Mouse (Mus musculus): ENCODE results near the gene C130050O18Rik. TPM values are rescaled to one million over a fixed set of nuclear protein-coding genes. Genes with fewer than 3 reads are reported as not detected.

The C130050O18Rik gene
- polyA plus RNA-seq, 1 experiment from 2014 or later: 0.29 TPM

DNA sequence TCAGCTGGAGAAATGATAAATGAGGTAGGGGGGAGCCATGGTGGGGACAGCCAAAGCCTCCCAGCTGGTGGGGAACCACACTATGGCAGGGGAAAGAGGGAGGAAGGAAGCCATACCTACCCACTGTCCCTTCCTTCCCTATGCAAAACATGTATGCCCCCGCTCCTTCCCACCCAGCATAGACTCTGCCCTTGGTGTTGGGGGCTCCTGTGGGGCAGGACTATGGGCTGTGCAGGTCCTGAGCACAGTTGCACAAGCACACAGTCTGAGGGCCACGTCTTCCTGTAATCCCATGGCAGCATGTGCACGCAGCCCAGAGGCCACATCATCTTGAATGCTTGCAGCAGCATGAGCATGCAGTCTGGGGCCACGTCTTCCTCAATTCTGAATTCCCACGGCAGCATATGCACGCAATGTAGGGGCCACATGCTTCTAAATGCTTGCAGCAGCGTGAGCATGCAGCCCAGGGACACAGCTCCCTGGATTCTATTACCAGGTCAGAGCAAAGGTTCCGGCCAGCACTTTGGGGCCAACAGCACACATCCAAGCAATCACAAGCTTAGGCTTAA, 1.3 kb upstream of the C130050O18Rik start:
- 94% methylated on average over 8 of the region's 8 CpGs for WGBS
- H3K9me3 ChIP-seq (ENCODE audit: control insufficient read depth, low read length): no peaks in the 10 kb centered on the region
- DNase-seq (ENCODE audit: low spot score, missing footprints) (no peak), ATAC-seq (ENCODE audit: low FRiP score) (no peak)
- no peaks in the 10 kb centered on the region for H3K27me3 ChIP-seq (ENCODE audit: control insufficient read depth, insufficient read depth, low read length)
- no peaks in the 10 kb centered on the region for H3K4me1 ChIP-seq (ENCODE audit: control insufficient read depth, insufficient read depth, low read length)
- no peak overlapping the region for H3K9ac ChIP-seq (ENCODE audit: low read length)
- no peak overlapping the region for H3K4me2 ChIP-seq
- no peaks in the 10 kb centered on the region for H3K36me3 ChIP-seq (ENCODE audit: control insufficient read depth, insufficient read depth, low read length)
- H3K27ac ChIP-seq (ENCODE audit: low read depth, low read length): no peak overlapping the region
- no peak overlapping the region for H3K4me3 ChIP-seq (ENCODE audit: low read depth, low read length)

DNA sequence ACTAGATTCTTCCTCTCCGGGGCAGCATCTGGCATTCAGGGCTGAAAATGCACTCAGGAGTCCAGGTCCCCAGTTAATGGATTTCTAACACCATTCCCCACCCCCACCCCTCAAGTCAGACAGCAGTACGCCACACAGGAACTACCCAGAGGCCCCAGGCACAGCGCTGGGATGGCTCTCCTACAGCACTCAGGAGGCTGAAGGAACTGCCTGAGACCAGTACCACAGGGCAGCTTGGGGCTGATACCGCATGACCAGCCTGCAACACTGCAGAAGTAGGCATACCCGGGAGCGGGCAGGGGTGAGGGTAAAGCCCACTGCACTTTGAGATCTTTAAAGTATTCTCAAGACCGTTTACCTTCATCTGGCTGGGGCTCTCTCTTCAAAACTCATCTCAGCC, 398 bp downstream of the C130050O18Rik start:
- ATAC-seq (ENCODE audit: low FRiP score): no peak
- no peak overlapping the region for H3K4me2 ChIP-seq
- no peaks in the 10 kb centered on the region for H3K9me3 ChIP-seq (ENCODE audit: control insufficient read depth, low read length)
- no peak overlapping the region for H3K27ac ChIP-seq (ENCODE audit: low read depth, low read length)
- H3K36me3 ChIP-seq (ENCODE audit: control insufficient read depth, insufficient read depth, low read length): no peaks in the 10 kb centered on the region
- no peaks in the 10 kb centered on the region for H3K27me3 ChIP-seq (ENCODE audit: control insufficient read depth, insufficient read depth, low read length)
- 80% methylated on average over 7 of the region's 7 CpGs for WGBS
- H3K9ac ChIP-seq (ENCODE audit: low read length): no peak overlapping the region
- no peaks in the 10 kb centered on the region for H3K4me1 ChIP-seq (ENCODE audit: control insufficient read depth, insufficient read depth, low read length)
- no peak overlapping the region for H3K4me3 ChIP-seq (ENCODE audit: low read depth, low read length)
- DNase-seq (ENCODE audit: low spot score, missing footprints): no peak

DNA sequence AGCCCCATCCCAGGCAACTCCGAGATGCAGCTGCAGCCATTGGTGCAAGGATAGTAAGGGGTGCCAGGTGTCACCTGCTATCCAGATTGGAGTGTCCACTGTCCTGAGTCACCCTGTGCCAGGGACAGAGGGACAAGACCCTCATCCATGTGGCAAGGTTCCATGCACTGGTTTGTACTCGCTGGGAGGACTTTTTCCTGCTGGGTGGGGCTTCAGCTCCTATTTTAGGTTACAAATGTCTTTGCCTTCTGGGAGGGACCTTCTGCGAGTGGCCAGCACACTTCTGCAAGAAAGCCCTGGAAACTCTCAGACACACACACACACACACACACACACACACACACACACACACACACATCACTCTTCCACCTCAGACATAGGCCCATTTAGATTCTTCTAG, 873 bp downstream of the C130050O18Rik start:
- H3K27ac ChIP-seq (ENCODE audit: low read depth, low read length): no peak overlapping the region

DNA sequence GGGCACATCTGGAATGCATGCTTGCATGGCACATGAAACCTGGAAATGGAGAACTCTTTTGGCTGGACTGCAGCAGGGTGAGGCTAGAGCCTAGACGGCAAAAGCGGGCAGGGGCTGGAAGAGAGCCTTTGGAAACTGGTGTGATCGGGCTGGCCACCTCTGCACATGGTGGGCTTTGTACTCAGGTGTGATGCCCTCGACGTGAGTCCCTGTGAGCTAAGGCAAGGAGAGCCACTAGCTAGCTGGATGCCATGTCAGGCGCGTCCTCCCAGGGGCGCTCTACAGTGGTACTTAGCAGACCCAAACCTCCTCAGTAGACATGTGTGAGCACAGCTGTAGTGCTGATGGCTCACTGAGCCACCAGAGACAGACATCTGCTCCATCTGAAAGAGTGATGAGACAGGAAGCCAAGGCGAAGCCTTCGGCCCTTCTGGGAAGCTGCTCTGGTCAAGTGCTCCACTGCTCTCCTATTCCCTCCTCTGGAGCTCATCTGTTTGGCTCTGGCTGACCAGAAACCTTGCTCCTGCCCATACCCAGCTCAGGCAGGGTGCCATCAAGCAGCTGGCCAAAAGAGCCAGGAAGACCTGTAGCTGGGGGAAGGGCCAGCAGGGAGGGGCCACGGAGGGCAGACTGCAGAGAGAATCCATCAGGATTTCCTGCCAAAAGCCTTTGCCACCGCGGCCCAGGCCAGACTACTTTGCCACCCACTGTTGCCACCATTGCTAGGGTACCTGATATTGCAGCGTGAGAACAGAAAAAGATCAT, 2.2 kb downstream of the C130050O18Rik start:
- DNase-seq (ENCODE audit: low spot score, missing footprints): no peak
- ATAC-seq (ENCODE audit: low FRiP score): no peak
- 88% methylated on average over 14 of the region's 14 CpGs for WGBS
- Histone ChIP-seq H3K27ac (ENCODE audit: low read depth, low read length) (no peak overlapping the region), H3K9ac (ENCODE audit: low read length) (no peak overlapping the region), H3K4me2 (no peak overlapping the region), H3K4me3 (ENCODE audit: low read depth, low read length) (no peak overlapping the region), H3K4me1 (ENCODE audit: control insufficient read depth, insufficient read depth, low read length) (no peaks in the 10 kb centered on the region), H3K9me3 (ENCODE audit: control insufficient read depth, low read length) (no peaks in the 10 kb centered on the region), H3K27me3 (ENCODE audit: control insufficient read depth, insufficient read depth, low read length) (no peaks in the 10 kb centered on the region), H3K36me3 (ENCODE audit: control insufficient read depth, insufficient read depth, low read length) (no peaks in the 10 kb centered on the region)

More for the DNA sequence above, 873 bp downstream of the C130050O18Rik start:
- 90% methylated on average over 3 of the region's 3 CpGs for WGBS
- Histone ChIP-seq H3K4me2 (no peak overlapping the region), H3K4me1 (ENCODE audit: control insufficient read depth, insufficient read depth, low read length) (no peaks in the 10 kb centered on the region), H3K9ac (ENCODE audit: low read length) (no peak overlapping the region), H3K4me3 (ENCODE audit: low read depth, low read length) (no peak overlapping the region), H3K36me3 (ENCODE audit: control insufficient read depth, insufficient read depth, low read length) (no peaks in the 10 kb centered on the region), H3K9me3 (ENCODE audit: control insufficient read depth, low read length) (no peaks in the 10 kb centered on the region), H3K27me3 (ENCODE audit: control insufficient read depth, insufficient read depth, low read length) (no peaks in the 10 kb centered on the region)
- no peak for DNase-seq (ENCODE audit: low spot score, missing footprints)
- no peak for ATAC-seq (ENCODE audit: low FRiP score)

DNA sequence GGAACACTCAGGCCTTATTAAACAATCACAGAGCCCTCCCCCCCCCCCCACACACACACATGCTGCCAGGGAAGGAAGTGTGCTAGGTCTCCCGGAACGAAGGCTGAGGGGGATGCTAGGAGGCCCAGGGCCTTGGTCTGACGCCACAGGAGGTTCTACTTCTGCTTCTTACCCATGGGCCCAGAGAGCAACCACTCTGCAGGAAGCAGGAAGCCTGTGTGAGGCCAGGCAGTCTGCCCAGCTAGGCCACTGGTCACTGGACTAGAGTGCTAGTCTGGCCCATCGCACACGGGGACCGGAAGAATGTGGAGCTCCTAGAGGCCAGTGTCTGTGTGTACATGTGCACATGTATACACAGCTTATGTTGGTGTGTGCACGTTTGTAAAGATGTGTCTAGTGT, 3.4 kb downstream of the C130050O18Rik start:
- H3K4me3 ChIP-seq (ENCODE audit: low read depth, low read length): no peak overlapping the region
- H3K36me3 ChIP-seq (ENCODE audit: control insufficient read depth, insufficient read depth, low read length): no peaks in the 10 kb centered on the region
- DNase-seq (ENCODE audit: low spot score, missing footprints) (no peak), ATAC-seq (ENCODE audit: low FRiP score) (no peak)
- no peaks in the 10 kb centered on the region for H3K9me3 ChIP-seq (ENCODE audit: control insufficient read depth, low read length)
- no peak overlapping the region for H3K4me2 ChIP-seq
- no peak overlapping the region for H3K9ac ChIP-seq (ENCODE audit: low read length)
- WGBS: 88% methylated on average over 7 of the region's 7 CpGs
- H3K27ac ChIP-seq (ENCODE audit: low read depth, low read length): no peak overlapping the region
- no peaks in the 10 kb centered on the region for H3K4me1 ChIP-seq (ENCODE audit: control insufficient read depth, insufficient read depth, low read length)
- no peaks in the 10 kb centered on the region for H3K27me3 ChIP-seq (ENCODE audit: control insufficient read depth, insufficient read depth, low read length)

DNA sequence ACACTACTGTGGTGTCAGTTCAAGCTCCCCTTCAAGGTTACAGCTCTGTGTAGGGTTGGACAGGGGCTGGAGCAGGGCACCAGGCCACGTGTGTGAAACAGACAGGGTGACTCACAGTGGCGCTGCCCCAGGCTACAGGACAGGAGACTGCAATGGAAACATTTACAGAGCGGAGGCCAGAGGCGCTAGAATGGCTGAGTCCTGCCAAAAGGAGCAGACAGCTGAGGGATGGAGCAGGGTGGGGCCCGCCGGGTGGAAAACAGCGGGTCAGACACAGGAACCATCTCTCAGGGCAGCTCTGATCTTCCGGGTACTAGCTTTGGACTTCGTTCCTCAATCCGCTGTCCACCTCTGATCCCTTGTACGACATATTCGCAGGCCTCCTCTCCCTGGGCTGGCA, 4.3 kb downstream of the C130050O18Rik start:
- Histone ChIP-seq H3K27ac (ENCODE audit: low read depth, low read length) (no peak overlapping the region), H3K27me3 (ENCODE audit: control insufficient read depth, insufficient read depth, low read length) (no peaks in the 10 kb centered on the region), H3K9me3 (ENCODE audit: control insufficient read depth, low read length) (no peaks in the 10 kb centered on the region), H3K4me1 (ENCODE audit: control insufficient read depth, insufficient read depth, low read length) (no peaks in the 10 kb centered on the region), H3K4me2 (no peak overlapping the region), H3K4me3 (ENCODE audit: low read depth, low read length) (no peak overlapping the region), H3K9ac (ENCODE audit: low read length) (no peak overlapping the region), H3K36me3 (ENCODE audit: control insufficient read depth, insufficient read depth, low read length) (no peaks in the 10 kb centered on the region)
- 88% methylated on average over 12 of the region's 12 CpGs for WGBS
- no peak for ATAC-seq (ENCODE audit: low FRiP score)
- no peak for DNase-seq (ENCODE audit: low spot score, missing footprints)

DNA sequence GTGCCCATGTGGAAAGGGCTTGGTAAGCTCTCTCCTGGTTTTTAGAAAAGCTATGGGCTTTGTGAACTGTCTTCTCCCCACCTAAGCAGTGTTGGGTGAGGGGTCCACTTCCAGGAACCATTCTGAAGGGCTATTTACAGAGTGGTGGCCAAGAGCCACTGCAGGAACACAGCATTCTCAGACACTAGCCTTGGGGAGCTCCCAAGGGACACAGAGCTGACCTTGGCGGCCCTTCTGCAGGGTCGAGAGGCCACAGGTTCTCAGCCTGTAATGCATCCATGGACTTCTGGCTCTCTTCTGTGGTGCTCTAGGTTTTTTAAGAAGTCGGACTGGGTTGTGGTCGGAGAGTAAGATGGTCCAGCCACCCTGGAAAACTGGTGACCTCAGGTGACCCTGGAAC, 5.0 kb downstream of the C130050O18Rik start:
- Histone ChIP-seq H3K36me3 (ENCODE audit: control insufficient read depth, insufficient read depth, low read length) (no peaks in the 10 kb centered on the region), H3K4me3 (ENCODE audit: low read depth, low read length) (no peak overlapping the region), H3K27ac (ENCODE audit: low read depth, low read length) (no peak overlapping the region), H3K9ac (ENCODE audit: low read length) (no peak overlapping the region), H3K9me3 (ENCODE audit: control insufficient read depth, low read length) (no peaks in the 10 kb centered on the region), H3K27me3 (ENCODE audit: control insufficient read depth, insufficient read depth, low read length) (no peaks in the 10 kb centered on the region), H3K4me2 (no peak overlapping the region), H3K4me1 (ENCODE audit: control insufficient read depth, insufficient read depth, low read length) (no peaks in the 10 kb centered on the region)
- WGBS: 88% methylated on average over 4 of the region's 4 CpGs
- DNase-seq (ENCODE audit: low spot score, missing footprints): no peak
- ATAC-seq (ENCODE audit: low FRiP score): no peak

DNA sequence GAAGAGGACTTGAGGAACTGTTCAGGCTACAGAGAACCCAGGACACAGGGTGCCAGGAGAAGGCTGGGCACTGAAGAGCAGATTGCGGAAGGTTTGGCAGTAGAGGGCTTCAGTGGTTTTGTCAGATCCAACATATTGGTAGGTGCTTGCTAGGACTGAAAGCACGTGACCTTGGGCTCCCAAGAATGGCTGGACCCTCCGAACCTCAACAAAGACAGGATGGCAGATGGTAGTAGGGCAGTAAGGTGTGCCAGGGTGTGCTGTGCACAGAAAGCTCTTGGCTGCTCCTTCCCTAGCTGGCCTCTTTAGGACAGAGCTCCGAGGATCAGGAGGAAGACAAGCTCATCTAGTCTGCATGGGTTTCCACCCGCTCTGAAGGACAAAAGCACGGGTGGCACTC, 6.0 kb downstream of the C130050O18Rik start:
- Histone ChIP-seq H3K9ac (ENCODE audit: low read length) (no peak overlapping the region), H3K27me3 (ENCODE audit: control insufficient read depth, insufficient read depth, low read length) (no peaks in the 10 kb centered on the region), H3K4me3 (ENCODE audit: low read depth, low read length) (no peak overlapping the region), H3K4me2 (no peak overlapping the region), H3K4me1 (ENCODE audit: control insufficient read depth, insufficient read depth, low read length) (no peaks in the 10 kb centered on the region), H3K9me3 (ENCODE audit: control insufficient read depth, low read length) (no peaks in the 10 kb centered on the region), H3K36me3 (ENCODE audit: control insufficient read depth, insufficient read depth, low read length) (no peaks in the 10 kb centered on the region), H3K27ac (ENCODE audit: low read depth, low read length) (no peak overlapping the region)
- DNase-seq (ENCODE audit: low spot score, missing footprints): no peak
- WGBS: 91% methylated on average over 6 of the region's 6 CpGs
- ATAC-seq (ENCODE audit: low FRiP score): no peak

DNA sequence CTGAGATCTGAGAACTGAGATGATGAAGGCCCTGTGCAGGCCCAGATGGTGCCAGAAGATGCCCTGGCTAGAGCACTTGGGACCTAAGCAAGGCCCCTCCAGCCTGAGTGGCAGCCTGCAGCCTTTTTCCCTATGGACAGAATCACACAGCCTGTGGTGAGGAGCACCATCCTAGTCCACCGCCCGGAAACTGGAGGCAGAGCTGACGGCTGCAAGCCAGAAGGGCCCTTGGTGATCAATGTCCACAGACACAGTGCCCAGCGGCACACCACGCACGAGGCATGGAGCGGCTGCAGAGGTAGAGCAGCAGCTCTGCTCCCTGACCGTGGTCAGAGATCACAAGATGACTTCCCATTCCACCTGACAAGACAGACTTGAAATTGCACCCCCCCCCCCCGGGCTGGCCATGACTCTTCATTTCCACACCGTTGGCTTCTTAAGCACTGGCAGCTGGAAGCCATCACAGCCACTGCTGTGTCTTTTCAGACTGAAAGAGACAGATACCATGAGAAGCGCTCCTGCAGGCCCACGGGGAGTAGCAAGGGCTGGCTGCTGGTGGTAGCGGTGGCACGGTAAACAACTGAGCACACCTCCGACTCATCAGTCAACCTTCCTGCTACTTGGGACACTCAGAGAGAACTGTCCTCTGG, 6.7 kb downstream of the C130050O18Rik start:
- no peaks in the 10 kb centered on the region for H3K9me3 ChIP-seq (ENCODE audit: control insufficient read depth, low read length)
- 88% methylated on average over 15 of the region's 15 CpGs for WGBS
- H3K36me3 ChIP-seq (ENCODE audit: control insufficient read depth, insufficient read depth, low read length): no peaks in the 10 kb centered on the region
- no peak overlapping the region for H3K4me2 ChIP-seq
- no peak overlapping the region for H3K4me3 ChIP-seq (ENCODE audit: low read depth, low read length)
- ATAC-seq (ENCODE audit: low FRiP score) (no peak), DNase-seq (ENCODE audit: low spot score, missing footprints) (no peak)
- H3K27ac ChIP-seq (ENCODE audit: low read depth, low read length): no peak overlapping the region
- no peaks in the 10 kb centered on the region for H3K4me1 ChIP-seq (ENCODE audit: control insufficient read depth, insufficient read depth, low read length)
- H3K27me3 ChIP-seq (ENCODE audit: control insufficient read depth, insufficient read depth, low read length): no peaks in the 10 kb centered on the region
- H3K9ac ChIP-seq (ENCODE audit: low read length): no peak overlapping the region
